Mouse (Mus musculus): Measurements from ENCODE around the gene Dedd. TPM values are rescaled to one million over a fixed set of nuclear protein-coding genes. Genes with fewer than 3 reads are reported as not detected.
A peak's percentile ranks its signal among the peaks of the same experiment; 100 is the strongest.

Gene Dedd
- total and polyA plus RNA-seq, 3 experiments: 19.9 to 33.5 (median 31.7) TPM

- DNase-seq: peak; percentile 88
Measured at GRCm38 (mm10) chr1:171360656-171361055, 31.7 kb downstream of the Dedd start, which contains the start of gene Klhdc9. Klhdc9 (minus strand) TSS chr1:171360798.

DNA sequence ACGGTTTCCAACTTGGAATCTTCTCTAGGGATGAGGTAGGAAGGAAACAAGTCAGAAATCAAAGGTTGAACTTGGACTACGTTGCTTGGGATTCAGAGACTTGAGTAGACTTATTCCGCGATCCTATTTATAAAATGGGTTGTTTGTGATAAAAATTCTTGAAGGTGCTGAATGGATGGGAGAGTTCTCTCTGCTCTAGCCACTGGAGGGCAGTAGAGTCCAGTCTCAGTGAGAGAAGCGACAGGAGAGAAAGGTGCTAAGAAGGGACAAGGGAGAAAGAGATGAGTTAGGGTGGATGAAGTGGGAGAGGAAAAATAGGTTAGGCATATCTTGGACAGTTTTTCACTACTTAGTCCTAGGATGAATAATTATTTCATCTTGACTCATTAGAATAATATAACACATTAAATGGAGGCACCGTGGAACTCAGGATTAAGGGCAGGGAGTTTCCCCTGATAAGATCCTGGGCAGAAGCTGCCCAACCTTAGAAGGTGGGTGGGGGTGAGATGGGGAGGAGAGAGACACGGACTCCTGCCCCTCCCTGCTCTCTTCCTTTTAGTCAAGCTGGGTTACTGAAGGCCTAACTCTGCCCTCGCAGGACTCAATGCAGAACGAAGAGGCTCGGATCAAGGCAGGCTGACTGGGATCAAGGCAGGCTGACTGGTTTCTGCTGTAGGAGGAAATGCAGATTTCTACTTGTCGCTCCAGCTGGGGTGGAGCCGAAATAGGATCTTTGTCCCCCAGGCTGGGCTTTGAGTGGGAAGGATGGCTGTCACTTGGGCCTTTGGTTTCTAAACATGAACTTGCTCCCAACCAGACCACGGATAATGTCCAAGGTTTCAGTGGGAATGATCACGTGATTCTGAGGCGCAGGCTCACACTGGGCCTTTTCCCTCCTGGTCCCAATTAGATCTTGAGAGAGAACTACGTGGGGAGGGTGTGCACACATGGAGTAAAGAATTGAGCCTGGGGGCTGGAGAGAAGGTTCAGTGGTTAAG is 32.5 kb downstream of the Dedd start:
- peak; percentile 74 for DNase-seq

- DNase-seq: no peak
Measured at GRCm38 (mm10) chr1:171365934-171366333, 37.0 kb downstream of the Dedd start.

GRCm38 (mm10) chr1:171369845-171370556 is 41.1 kb downstream of the Dedd start, which contains the start of gene Nectin4:
Nectin4 (plus strand) TSS chr1:171370099.
- no peak for DNase-seq

DNA sequence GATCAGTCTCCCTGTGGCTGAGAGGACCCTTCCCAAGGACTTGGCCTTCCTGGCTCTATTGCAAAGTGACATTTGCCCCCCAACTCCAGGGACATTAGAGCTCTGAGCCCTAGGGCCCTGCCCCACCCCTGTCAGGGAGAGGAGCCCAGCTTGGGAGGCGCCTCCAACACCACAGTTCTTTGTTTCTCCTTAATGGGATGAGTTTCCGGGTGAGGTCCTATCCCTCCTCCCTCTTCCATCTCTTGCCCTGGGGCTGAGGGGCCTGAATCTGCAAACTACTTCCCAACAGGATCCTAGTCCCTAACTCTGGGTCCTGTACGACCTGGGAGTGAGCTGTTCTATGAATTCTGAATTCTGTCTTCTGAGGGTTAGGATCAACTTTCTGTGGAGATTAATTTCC is 43.9 kb downstream of the Dedd start:
- no peak for DNase-seq

DNA sequence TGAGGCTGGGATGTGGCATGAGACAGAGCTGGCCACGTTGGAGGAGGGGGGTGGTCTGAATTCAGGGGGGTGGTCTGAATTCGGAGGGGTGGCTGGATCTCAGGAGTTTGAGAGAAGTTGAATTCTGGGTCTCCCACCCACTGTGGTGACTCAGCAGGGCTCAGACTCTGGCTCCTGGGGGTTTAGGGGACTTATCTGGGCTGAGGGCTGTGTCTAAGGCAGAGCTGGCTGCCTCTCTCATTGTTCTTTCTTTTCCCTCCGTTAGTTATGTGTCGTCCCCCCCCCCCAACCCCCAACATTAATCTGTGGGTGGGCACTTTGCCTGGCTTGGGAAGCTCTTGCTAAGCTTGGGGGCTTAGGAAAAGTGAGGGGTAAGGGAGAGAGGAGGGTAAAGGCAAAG is 45.0 kb downstream of the Dedd start:
- no peak for DNase-seq

DNA sequence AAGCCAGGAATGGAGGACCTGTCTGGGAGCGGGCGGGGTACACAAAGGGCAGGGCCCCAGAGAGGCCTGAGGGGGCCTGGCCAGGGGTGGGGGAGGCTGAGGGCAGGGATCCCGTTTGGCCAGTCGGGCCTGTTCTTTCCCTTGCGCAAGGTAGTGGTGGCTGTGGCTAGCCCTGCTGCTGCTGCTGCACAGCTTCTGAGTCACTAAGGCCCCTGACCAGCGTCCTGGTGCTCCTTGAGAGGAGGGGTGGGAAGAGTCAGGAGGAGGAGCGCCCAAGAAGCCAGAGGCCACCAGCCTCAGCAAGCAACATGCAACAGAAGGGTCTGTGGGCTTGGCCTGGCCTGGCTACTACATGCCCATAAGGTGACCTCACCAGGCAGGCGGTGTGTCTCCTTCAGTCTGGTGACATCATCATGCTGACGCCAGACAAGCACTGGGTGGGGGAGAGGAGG is 46.7 kb downstream of the Dedd start:
- no peak for DNase-seq

GRCm38 (mm10) chr1:171378298-171378697 is 49.4 kb downstream of the Dedd start:
- no peak for DNase-seq

- DNase-seq: peak; percentile 83
Measured at GRCm38 (mm10) chr1:171379935-171380599, 51.1 kb downstream of the Dedd start.

- DNase-seq: no peak
Measured at GRCm38 (mm10) chr1:171382096-171382620, 53.2 kb downstream of the Dedd start.

- DNase-seq: no peak
Measured at GRCm38 (mm10) chr1:171384361-171384760, 55.4 kb downstream of the Dedd start.

- DNase-seq: no peak
Measured at GRCm38 (mm10) chr1:171385171-171385570, 56.2 kb downstream of the Dedd start.

DNA sequence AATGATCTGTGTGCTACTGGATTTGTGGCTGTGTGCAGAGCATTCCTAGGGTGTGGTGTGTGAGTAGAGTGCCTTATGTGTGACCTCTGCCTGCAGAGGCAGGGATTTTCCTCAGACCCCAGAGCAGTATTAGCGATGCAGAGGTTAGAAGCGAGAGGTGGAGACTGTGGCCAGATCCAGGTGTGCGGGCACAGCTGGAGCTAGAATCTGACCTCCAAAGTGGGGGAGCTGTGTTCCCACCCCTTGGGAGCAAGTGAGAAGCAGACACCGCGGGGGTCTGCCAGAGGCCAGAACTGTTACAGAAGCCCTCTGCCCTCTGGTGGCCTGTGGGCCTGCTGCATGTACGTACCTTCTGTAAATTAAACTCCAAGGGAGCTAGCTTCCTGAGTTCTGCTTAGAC is 58.2 kb downstream of the Dedd start:
- DNase-seq: no peak

- peak; percentile 34 for DNase-seq
Measured at GRCm38 (mm10) chr1:171388376-171389102, 59.6 kb downstream of the Dedd start, which contains the start of gene Arhgap30. Arhgap30 (plus strand) TSS chr1:171388954.

DNA sequence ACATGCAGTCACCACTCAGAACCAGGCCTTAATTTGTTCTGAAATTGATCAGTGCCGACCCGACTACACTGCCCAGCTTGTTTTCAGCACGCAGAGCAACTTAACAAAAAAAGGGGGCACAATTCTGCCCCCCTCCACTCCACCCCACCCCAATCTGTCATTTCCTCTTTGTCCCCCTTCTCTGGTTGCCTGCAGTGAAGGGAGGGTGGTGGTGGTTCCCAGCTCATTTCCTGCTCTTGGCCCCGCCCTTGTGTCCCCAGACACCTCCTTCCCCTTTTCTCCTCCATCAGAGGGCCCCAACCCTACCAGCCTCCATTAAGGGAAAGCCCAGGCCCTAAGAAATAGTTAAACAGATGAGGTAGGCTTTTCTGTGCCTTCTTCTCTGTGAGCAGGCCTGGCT is 61.2 kb downstream of the Dedd start:
- DNase-seq: peak; percentile 27

Other genes with a start within 250 kb of the Dedd start
- 1 to 10 TPM; 2.7 to 3.1 TPM for gene Cfap126, start 215.2 kb upstream of the Dedd start, total RNA-seq (2021)
- gene Cfap126, start 215.2 kb upstream of the Dedd start, polyA plus RNA-seq (2012; rRNA removed): 2.2 and 3.1 TPM in 2 replicates
- 100 to 1,000 TPM; 415 to 526 TPM for gene Sdhc, start 178.5 kb upstream of the Dedd start, total RNA-seq (2021)
- 125 and 156 TPM in 2 replicates for gene Sdhc, start 178.5 kb upstream of the Dedd start, polyA plus RNA-seq (2012; rRNA removed)
- gene Mpz, start 178.4 kb upstream of the Dedd start, total RNA-seq (2021): 1 to 10 TPM in 1 of 2 experiments, under 1 TPM in 1; 0.49 to 1.5 TPM
- gene Mpz, start 178.4 kb upstream of the Dedd start, polyA plus RNA-seq (2012; rRNA removed): 1.7 and 5.1 TPM in 2 replicates
- gene Pcp4l1, start 132.9 kb upstream of the Dedd start, total RNA-seq (2021): 10 to 100 TPM; 42.6 to 54.7 TPM
- gene Pcp4l1, start 132.9 kb upstream of the Dedd start, polyA plus RNA-seq (2012; rRNA removed): 68.9 and 73.5 TPM in 2 replicates
- gene Nr1i3, start 115.2 kb upstream of the Dedd start, total RNA-seq (2021): under 1 TPM in 1 of 2 experiments, not detected in 1; 0.40 TPM
- gene Nr1i3, start 115.2 kb upstream of the Dedd start, polyA plus RNA-seq (2012; rRNA removed): not detected in 2 replicates
- gene Tomm40l, start 106.6 kb upstream of the Dedd start, total RNA-seq (2021): 10 to 100 TPM; 34.4 to 63.1 TPM
- gene Tomm40l, start 106.6 kb upstream of the Dedd start, polyA plus RNA-seq (2012; rRNA removed): 37.2 and 45.3 TPM in 2 replicates
- gene Apoa2, start 104.1 kb upstream of the Dedd start, total RNA-seq (2021): 10 to 100 TPM in 1 of 2 experiments, 1 to 10 TPM in 1; 4.5 to 48.6 TPM
- 7.8 TPM in 1 of 2 replicates, not detected in the other for gene Apoa2, start 104.1 kb upstream of the Dedd start, polyA plus RNA-seq (2012; rRNA removed)
- 10 to 100 TPM; 22.9 to 31.2 TPM for gene Fcer1g, start 94.8 kb upstream of the Dedd start, total RNA-seq (2021)
- gene Fcer1g, start 94.8 kb upstream of the Dedd start, polyA plus RNA-seq (2012; rRNA removed): 56.0 and 66.2 TPM in 2 replicates
- gene Adamts4, start 78.7 kb upstream of the Dedd start, total RNA-seq (2021): 1 to 10 TPM; 1.1 to 1.3 TPM
- 1.7 and 2.8 TPM in 2 replicates for gene Adamts4, start 78.7 kb upstream of the Dedd start, polyA plus RNA-seq (2012; rRNA removed)
- gene Ndufs2, start 77.8 kb upstream of the Dedd start, total RNA-seq (2021): 100 to 1,000 TPM; 558 to 829 TPM
- gene Ndufs2, start 77.8 kb upstream of the Dedd start, polyA plus RNA-seq (2012; rRNA removed): 210 and 224 TPM in 2 replicates
- 10 to 100 TPM; 30.3 to 33.4 TPM for gene B4galt3, start 58.8 kb upstream of the Dedd start, total RNA-seq (2021)
- 53.0 and 56.7 TPM in 2 replicates for gene B4galt3, start 58.8 kb upstream of the Dedd start, polyA plus RNA-seq (2012; rRNA removed)
- gene Ppox, start 48.0 kb upstream of the Dedd start, total RNA-seq (2021): 10 to 100 TPM; 28.6 to 32.2 TPM
- 44.2 and 55.0 TPM in 2 replicates for gene Ppox, start 48.0 kb upstream of the Dedd start, polyA plus RNA-seq (2012; rRNA removed)
- 10 to 100 TPM; 37.5 to 44.9 TPM for gene Usp21, start 41.2 kb upstream of the Dedd start, total RNA-seq (2021)
- gene Usp21, start 41.2 kb upstream of the Dedd start, polyA plus RNA-seq (2012; rRNA removed): 61.3 and 61.5 TPM in 2 replicates
- 100 to 1,000 TPM; 121 to 170 TPM for gene Ufc1, start 34.1 kb upstream of the Dedd start, total RNA-seq (2021)
- 19.9 and 20.1 TPM in 2 replicates for gene Ufc1, start 34.1 kb upstream of the Dedd start, polyA plus RNA-seq (2012; rRNA removed)
- 10 to 100 TPM; 82.6 to 92.9 TPM for gene Nit1, start 16.5 kb downstream of the Dedd start, total RNA-seq (2021)
- gene Nit1, start 16.5 kb downstream of the Dedd start, polyA plus RNA-seq (2012; rRNA removed): 70.1 and 74.7 TPM in 2 replicates
- gene Pfdn2, start 16.5 kb downstream of the Dedd start, total RNA-seq (2021): 100 to 1,000 TPM; 154 TPM
- gene Pfdn2, start 16.5 kb downstream of the Dedd start, polyA plus RNA-seq (2012; rRNA removed): 3.5 and 4.0 TPM in 2 replicates
- 1 to 10 TPM; 1.1 to 3.8 TPM for gene Klhdc9, start 31.7 kb downstream of the Dedd start, total RNA-seq (2021)
- 3.3 and 4.3 TPM in 2 replicates for gene Klhdc9, start 31.7 kb downstream of the Dedd start, polyA plus RNA-seq (2012; rRNA removed)
- under 1 TPM; 0.09 to 0.14 TPM for gene Nectin4, start 41.0 kb downstream of the Dedd start, total RNA-seq (2021)
- 0.20 and 0.21 TPM in 2 replicates for gene Nectin4, start 41.0 kb downstream of the Dedd start, polyA plus RNA-seq (2012; rRNA removed)
- 1 to 10 TPM; 2.7 to 4.1 TPM for gene Arhgap30, start 59.8 kb downstream of the Dedd start, total RNA-seq (2021)
- 2.3 and 2.6 TPM in 2 replicates for gene Arhgap30, start 59.8 kb downstream of the Dedd start, polyA plus RNA-seq (2012; rRNA removed)
- 10 to 100 TPM; 50.9 to 68.8 TPM for gene Usf1, start 82.2 kb downstream of the Dedd start, total RNA-seq (2021)
- 71.6 and 85.0 TPM in 2 replicates for gene Usf1, start 82.2 kb downstream of the Dedd start, polyA plus RNA-seq (2012; rRNA removed)
- gene Tstd1, start 89.7 kb downstream of the Dedd start, total RNA-seq (2021): 1 to 10 TPM; 3.0 to 5.0 TPM
- 0.49 and 0.99 TPM in 2 replicates for gene Tstd1, start 89.7 kb downstream of the Dedd start, polyA plus RNA-seq (2012; rRNA removed)
- gene F11r, start 108.4 kb downstream of the Dedd start, total RNA-seq (2021): 10 to 100 TPM; 29.7 to 45.8 TPM
- gene F11r, start 108.4 kb downstream of the Dedd start, polyA plus RNA-seq (2012; rRNA removed): 23.5 and 25.1 TPM in 2 replicates
- gene Alyref2, start 174.3 kb downstream of the Dedd start, total RNA-seq (2021): 1 to 10 TPM; 3.6 to 8.3 TPM
- gene Alyref2, start 174.3 kb downstream of the Dedd start, polyA plus RNA-seq (2012; rRNA removed): 2.5 and 4.1 TPM in 2 replicates
- not detected for gene Itln1, start 206.1 kb downstream of the Dedd start, total RNA-seq (2021)
- not detected in 2 replicates for gene Itln1, start 206.1 kb downstream of the Dedd start, polyA plus RNA-seq (2012; rRNA removed)
- 1 to 10 TPM in 1 of 2 experiments, under 1 TPM in 1; 0.84 to 1.2 TPM for gene Cd244a, start 230.0 kb downstream of the Dedd start, total RNA-seq (2021)
- gene Cd244a, start 230.0 kb downstream of the Dedd start, polyA plus RNA-seq (2012; rRNA removed): 0.12 and 0.15 TPM in 2 replicates